Mouse (Mus musculus): ENCODE results near the gene Slc16a8. TPM values are rescaled to one million over a fixed set of nuclear protein-coding genes. Genes with fewer than 3 reads are reported as not detected.
"Not testable (repeated sequence)": the region's sequence is repeated elsewhere in the genome, so short reads cannot be mapped to it uniquely, and the experiment has no call there.

Slc16a8 gene
- total RNA-seq, 2 experiments from 2014 or later = 0.29 to 0.36 TPM

GRCm38 (mm10) chr15:79262786-79263309 lies 8.3 kb upstream of the Slc16a8 start:
- no peak for DNase-seq (ENCODE audit: low spot score in 2 of 2)

- DNase-seq (ENCODE audit: low spot score in 2 of 2) = no peak
These were observed 7.8 kb upstream of the Slc16a8 start for GRCm38 (mm10) chr15:79262375-79262774.

- no peak for DNase-seq (ENCODE audit: low spot score in 2 of 2)
These were observed 7.2 kb upstream of the Slc16a8 start for GRCm38 (mm10) chr15:79261757-79262156.

- no peak for DNase-seq (ENCODE audit: low spot score in 2 of 2)
These were observed 6.6 kb upstream of the Slc16a8 start for GRCm38 (mm10) chr15:79261095-79261725.

- DNase-seq (ENCODE audit: low spot score in 2 of 2) = no peak
These were observed 4.0 kb upstream of the Slc16a8 start for GRCm38 (mm10) chr15:79258521-79258920.

GRCm38 (mm10) chr15:79252580-79252979 lies 2.0 kb downstream of the Slc16a8 start:
- DNase-seq (ENCODE audit: low spot score in 2 of 2) = no peak

- no peak for DNase-seq (ENCODE audit: low spot score in 2 of 2)
These were observed 2.6 kb downstream of the Slc16a8 start for GRCm38 (mm10) chr15:79251781-79252491.

- no peak for DNase-seq (ENCODE audit: low spot score in 2 of 2)
These were observed 3.4 kb downstream of the Slc16a8 start for GRCm38 (mm10) chr15:79251168-79251567.

GRCm38 (mm10) chr15:79250236-79250635 lies 4.3 kb downstream of the Slc16a8 start:
- no peak for DNase-seq (ENCODE audit: low spot score in 2 of 2)

GRCm38 (mm10) chr15:79245321-79245720 lies 9.2 kb downstream of the Slc16a8 start:
- DNase-seq (ENCODE audit: low spot score in 2 of 2) = no peak

- no peak for DNase-seq (ENCODE audit: low spot score in 2 of 2)
These were observed 10.3 kb downstream of the Slc16a8 start for GRCm38 (mm10) chr15:79244071-79244893.

GRCm38 (mm10) chr15:79243234-79244042 lies 11.1 kb downstream of the Slc16a8 start:
- peak; percentile 90 to 95 for DNase-seq (ENCODE audit: low spot score in 2 of 2)

- DNase-seq (ENCODE audit: low spot score in 2 of 2) = no peak
These were observed 11.9 kb downstream of the Slc16a8 start for GRCm38 (mm10) chr15:79242574-79243233.

GRCm38 (mm10) chr15:79238036-79238435 lies 16.5 kb downstream of the Slc16a8 start:
- no peak for DNase-seq (ENCODE audit: low spot score in 2 of 2)

- DNase-seq (ENCODE audit: low spot score in 2 of 2) = no peak
These were observed 19.3 kb downstream of the Slc16a8 start for GRCm38 (mm10) chr15:79235268-79235667.

- DNase-seq (ENCODE audit: low spot score in 2 of 2) = peak; percentile 73 to 90
These were observed 25.3 kb downstream of the Slc16a8 start, which contains the start of the genes Pick1 and Gm49486 for GRCm38 (mm10) chr15:79229058-79229821. Gene Pick1 (plus strand): TSS chr15:79229173. Gene Gm49486 (plus strand): TSS chr15:79229391.

GRCm38 (mm10) chr15:79225780-79226179 lies 28.8 kb downstream of the Slc16a8 start:
- DNase-seq (ENCODE audit: low spot score in 2 of 2) = not testable (repeated sequence)

- DNase-seq (ENCODE audit: low spot score in 2 of 2) = peak; percentile 76 to 81
These were observed 29.9 kb downstream of the Slc16a8 start for GRCm38 (mm10) chr15:79224685-79225084.

- no peak for DNase-seq (ENCODE audit: low spot score in 2 of 2)
These were observed 30.9 kb downstream of the Slc16a8 start for GRCm38 (mm10) chr15:79223641-79224040.
